Mouse (Mus musculus): ENCODE results near the gene Gstm5.
A peak's percentile ranks its signal among the peaks of the same experiment; 100 is the strongest.

Gstm5 gene

DNA sequence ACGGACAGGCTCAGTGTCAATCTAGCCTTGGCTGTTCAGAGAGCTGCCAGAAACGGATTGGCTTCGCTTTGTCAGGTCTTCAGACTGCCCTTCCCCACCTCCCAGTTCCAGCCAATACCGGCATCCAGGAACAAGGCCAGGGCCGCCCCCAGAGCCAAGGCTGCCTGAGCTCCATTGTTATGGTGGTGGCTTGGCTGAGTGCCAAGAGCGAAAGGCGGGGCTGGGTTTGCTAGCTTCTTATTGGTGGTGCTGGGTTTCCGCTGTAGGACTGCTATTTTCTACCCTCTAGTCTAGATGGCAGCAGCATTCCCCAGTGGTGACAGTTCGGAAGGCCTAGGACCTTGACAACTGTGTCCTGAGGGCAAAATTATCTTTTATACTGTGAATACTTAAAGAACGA is 36.0 kb downstream of the Gstm5 start, which contains the start of gene Gstm7:
TSS of gene Gstm7 (minus strand) at position 148 of the 400 bp plus-strand sequence.
- DNase-seq (ENCODE audit: low read depth, low spot score), result no peak

DNA sequence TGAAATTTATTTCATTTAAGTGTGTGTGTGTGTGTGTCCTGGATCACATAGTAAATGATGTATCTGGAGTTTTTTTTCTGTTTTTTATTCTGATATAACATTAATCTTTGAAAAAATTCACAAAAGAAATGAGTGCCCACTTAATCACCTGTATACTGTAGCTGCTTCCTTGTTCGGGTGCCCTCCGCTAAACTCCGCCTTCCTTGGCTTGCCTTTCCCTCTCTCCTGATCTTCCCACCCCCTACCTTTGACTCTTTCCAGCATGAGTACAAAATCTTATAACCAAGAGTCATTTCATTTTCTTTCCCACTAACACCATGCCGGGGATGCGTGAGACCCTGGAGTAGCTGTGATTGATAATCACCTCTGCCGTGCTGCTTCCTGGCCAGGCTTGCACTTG is 36.5 kb downstream of the Gstm5 start:
- DNase-seq (ENCODE audit: low read depth, low spot score), result no peak

DNA sequence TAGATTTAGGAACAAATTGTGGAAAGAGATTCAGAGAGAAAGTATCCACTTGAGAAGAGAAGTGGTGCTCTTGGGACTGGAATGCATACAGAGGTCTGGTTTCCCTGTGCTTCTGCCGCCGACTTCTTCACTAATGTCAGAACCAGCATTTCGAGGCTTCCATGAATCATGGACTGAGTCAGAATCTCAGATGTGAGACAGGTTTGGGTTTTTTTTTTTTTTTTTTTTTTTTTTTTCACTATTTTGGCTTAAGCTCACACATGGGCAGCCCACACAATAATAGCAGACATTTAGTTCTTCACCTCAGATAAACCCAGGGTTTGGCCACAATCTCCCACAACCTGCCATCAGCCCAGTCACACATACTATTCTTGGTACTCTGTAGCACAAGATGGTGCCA is 39.6 kb downstream of the Gstm5 start:
- no peak for DNase-seq (ENCODE audit: low read depth, low spot score)

DNA sequence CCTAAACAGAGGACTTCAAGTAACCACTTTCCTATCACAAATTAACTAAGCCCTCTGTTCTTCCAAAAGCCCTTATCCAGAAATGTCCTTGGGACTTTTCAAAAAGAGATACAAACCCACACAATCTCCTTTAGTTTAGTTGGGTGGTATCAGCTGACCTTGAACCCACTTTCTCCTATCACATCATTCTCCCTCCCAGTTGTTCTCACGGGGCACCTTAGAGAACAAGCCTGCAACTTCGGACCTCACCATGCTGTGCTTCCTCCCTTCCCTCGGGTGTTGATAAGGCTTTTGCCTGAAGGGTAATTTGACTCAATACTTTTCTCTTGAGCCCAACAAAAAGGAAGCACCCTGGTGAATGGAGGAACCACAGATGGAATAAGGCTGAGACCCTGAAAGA is 40.3 kb downstream of the Gstm5 start:
- DNase-seq (ENCODE audit: low read depth, low spot score), result no peak

DNA sequence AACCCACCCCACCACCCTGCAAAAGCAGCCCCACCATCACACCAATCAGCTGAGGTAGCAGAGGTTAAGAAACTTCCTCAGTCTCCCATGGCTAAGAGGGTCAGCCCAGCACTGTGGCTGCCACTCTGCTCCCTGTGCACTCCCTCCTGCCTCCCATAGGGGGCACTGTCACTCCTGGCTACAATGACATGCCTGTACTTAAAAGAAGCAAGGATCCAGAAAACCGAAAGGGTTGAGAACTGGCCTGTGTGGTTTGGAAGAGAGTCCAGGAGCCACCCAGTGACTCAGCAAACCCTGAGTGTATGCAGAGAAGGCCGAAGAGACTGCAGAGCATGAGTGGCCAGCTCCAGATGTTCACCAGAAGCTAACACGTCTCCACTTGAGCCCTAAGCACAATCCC is 43.8 kb downstream of the Gstm5 start:
- DNase-seq (ENCODE audit: low read depth, low spot score), result peak; percentile 54

DNA sequence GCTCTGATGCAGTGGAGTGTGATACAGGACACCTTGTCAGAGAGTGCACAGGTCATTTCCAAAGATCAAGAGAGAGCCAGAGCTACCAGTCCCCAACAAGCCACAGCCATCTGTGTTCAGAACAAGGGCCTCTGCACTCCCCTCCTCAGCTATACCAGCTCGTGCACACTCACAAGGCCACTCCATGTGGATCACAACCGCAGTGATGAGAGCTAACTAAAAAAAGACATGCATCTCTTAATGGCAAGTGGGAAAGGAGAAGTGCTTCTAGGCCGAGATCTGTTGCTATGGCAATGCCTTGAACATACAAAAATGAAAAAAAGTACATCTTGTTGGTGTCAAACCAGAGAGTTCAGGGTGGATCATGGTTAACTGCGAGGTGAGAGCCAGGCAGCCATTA is 44.2 kb downstream of the Gstm5 start:
- no peak for DNase-seq (ENCODE audit: low read depth, low spot score)

DNA sequence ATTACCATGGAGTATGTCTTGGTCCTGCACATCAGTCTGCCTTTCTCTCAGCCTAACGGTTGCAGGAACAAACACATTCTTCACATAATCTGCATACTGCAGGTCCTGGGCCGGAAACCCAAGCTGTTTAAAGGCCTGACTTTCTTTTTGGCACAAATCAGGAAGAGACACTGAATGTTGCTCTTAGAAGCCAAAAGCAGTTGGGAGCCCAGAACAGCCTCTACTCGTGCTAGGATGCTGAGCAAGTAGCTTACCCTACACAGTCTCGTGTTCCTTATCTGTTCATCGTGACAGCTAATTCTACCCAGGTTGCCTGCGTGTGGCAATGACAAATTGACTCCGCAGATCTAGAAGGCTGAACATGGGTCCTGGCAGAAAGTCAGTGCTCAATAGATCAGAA is 44.9 kb downstream of the Gstm5 start:
- no peak for DNase-seq (ENCODE audit: low read depth, low spot score)

DNA sequence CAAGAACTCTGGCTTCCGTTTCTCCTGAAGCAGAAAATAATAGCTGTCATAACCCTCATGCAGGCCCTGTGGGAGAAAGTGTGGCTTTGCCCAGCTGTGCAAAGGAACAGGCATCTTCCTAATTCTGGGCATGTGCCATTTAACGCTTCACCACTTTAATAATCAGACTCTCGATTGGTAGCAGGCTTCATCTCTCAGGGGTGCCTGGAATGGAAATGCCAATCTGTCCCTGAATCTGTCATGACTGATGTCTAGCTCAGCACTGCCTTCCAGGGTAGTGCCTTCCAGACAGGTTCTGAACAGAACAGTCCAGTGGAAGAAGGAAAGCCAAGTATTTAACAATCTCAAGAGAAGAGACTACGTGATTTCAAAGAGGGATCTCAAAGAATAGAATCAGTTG is 45.6 kb downstream of the Gstm5 start:
- no peak for DNase-seq (ENCODE audit: low read depth, low spot score)

DNA sequence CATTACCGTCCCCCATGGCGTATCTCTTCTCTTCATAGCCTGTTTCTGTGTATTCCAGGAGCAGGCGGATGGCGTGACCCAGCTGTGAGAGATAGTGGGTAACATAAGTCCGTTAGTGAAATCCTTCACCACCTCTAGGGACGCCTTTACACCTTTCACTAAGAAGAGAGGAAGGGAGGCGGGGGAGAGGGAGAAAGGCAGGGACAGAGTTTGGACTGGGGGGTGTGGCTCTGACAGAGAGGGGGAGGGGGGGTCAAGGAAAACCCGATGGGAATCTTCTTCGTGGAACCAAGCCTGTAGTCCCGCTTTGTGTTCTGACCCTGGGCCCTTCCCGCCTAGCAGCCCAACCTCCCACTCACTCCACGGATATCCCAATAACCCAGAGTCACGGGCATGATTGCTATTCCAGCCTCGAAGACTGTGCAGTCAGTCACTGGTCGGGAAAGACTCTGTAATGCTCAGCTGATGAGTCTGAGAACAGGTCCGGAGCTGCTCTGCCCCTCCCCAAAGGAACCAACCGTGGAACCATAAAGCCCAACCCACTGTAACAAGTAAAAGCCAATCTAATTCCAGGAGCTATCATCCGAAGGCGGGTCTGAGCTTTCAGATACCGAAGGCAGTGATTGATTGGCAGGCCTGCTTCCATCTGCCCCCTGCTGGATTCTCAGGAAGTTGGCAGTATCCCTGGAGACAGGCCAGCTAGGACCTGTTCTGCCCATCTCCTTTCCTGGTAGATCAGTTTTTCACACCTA is 47.8 kb downstream of the Gstm5 start, which contains the start of gene Gstm6:
TSS of gene Gstm6 (minus strand) at position 511 of the 752 bp plus-strand sequence.
- no peak for DNase-seq (ENCODE audit: low read depth, low spot score)

DNA sequence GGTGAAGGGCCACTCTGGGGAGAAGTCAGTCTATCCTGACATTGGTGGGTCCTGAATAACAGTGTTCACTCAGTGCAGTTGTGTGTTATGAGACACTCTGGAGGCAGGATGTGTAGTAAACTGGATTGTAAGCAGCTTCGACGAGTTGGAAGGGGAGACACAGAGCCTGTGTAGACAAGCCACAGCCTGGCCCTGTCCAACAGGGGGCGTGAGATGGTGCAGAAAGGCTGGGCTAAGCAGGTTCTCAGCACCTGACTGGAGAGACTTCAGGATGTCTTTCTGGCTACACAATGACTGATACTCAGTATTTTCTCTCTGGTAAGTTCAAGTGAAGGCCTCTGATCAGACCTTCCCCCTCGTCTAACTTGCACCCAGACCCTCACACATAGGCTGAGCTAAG is 50.1 kb downstream of the Gstm5 start:
- DNase-seq (ENCODE audit: low read depth, low spot score), result peak; percentile 22

All from A20 (cell line).